Mouse (Mus musculus) C2C12 (cell line): Measurements from ENCODE around the gene Cnn3.

Source experiments
- CTCF ChIP-seq: IDR thresholded peaks from one replicate; pipeline ENCODE4 v1.5.1; 2011; ENCODE audit not compliant: control insufficient read depth, insufficient read depth, insufficient read length
- FOSL1 ChIP-seq: IDR thresholded peaks from one replicate; pipeline ENCODE4 v1.8.0; 2011; ENCODE audit warnings: mild to moderate bottlenecking, low read length; ENCODE audit not compliant: poor library complexity, insufficient read depth, severe bottlenecking
- MAX ChIP-seq: IDR thresholded peaks from one replicate; pipeline ENCODE4 v1.6.1; 2011; ENCODE audit warnings: mild to moderate bottlenecking, control low read depth
- MYOD1 ChIP-seq: IDR thresholded peaks from one replicate; pipeline ENCODE4 v1.6.1; 2011; ENCODE audit warnings: low read depth; ENCODE audit not compliant: control insufficient read depth, insufficient read length
- USF1 ChIP-seq: IDR thresholded peaks from one replicate; pipeline ENCODE4 v1.6.1; 2011; ENCODE audit warnings: low read depth, mild to moderate bottlenecking, control low read depth, moderate library complexity

GRCm38 (mm10) chr3:121411450-121411849 lies 14.8 kb upstream of the Cnn3 start:
- TF ChIP-seq CTCF (no peak), USF1 (no peak), FOSL1 (no peak), MYOD1 (no peak), MAX (no peak)
